ENCODE assay signal across 8 mouse cellular contexts in the genomic region with DNA sequence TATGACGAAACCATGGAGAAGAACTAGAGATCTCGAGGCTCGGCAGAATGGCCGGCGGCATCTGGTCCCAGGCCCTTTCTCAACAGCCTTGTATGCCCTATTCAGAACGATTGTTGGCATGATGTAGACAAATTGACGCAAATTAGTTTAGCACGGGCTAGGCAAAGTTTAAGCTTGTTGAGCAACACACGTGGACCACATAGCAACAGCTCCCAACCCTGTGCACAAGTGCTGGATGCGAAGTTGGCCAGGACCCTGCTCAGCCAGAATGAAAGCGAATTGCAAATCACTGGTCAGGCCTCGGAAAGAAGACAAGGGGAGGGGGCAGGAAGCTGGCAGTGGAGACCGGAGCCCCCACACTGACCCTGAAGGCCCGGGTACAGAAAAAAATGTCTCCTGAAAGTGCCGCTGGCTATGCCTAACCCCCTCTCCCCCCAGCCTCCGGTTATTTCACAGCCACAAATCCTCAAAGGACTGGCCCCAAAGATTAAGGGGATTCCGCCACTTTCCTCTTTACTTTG. TPM values are rescaled to one million over a fixed set of nuclear protein-coding genes. Genes with fewer than 3 reads are reported as not detected.
A peak's percentile ranks its signal among the peaks of the same experiment; 100 is the strongest.
DNase-seq lines count a peak whose midpoint lies in the region; ATAC-seq and TF ChIP-seq lines count a peak whose summit lies in the region.

No protein-coding gene starts in this region.

- peak; percentile 27 for ATAC-seq in CD4-positive, CD25-positive, alpha-beta regulatory T cell, adult 4 months
- ATAC-seq in heart, embryonic 15.5 days (replicated peaks; ENCODE audit: insufficient number of reproducible peaks, insufficient read depth, low FRiP score, low read depth) = peak; percentile 38
- no peak for ATAC-seq in liver, embryonic 14.5 days (ENCODE audit: insufficient read depth)
- ATAC-seq in neural tube, embryonic 14.5 days (ENCODE audit: low read depth) = peak; percentile 82
- no peak for ATAC-seq in cerebellum, adult (ENCODE audit: insufficient number of reproducible peaks, low FRiP score, low TSS enrichment)

- no peaks in the 10 kb centered on the region for H3K9me3 ChIP-seq in heart, embryonic 15.5 days (replicated peaks)
- H3K9me3 ChIP-seq in liver, embryonic 14.5 days (ENCODE audit: control insufficient read depth, low read length) = no peaks in the 10 kb centered on the region
- no peaks in the 10 kb centered on the region for H3K9me3 ChIP-seq in neural tube, embryonic 14.5 days (ENCODE audit: control insufficient read depth, low read length)

- WGBS in heart, embryonic 15.5 days = 32% methylated on average over 17 of the region's 17 CpGs
- WGBS in liver, embryonic 14.5 days (ENCODE audit: insufficient replicate concordance) = 30% methylated on average over 17 of the region's 17 CpGs
- 5% methylated on average over 17 of the region's 17 CpGs for WGBS in neural tube, embryonic 14.5 days

- peak overlapping the region; percentile 40; the same call in 1 of the 2 replicates for H3K9ac ChIP-seq in heart, embryonic 15.5 days
- H3K9ac ChIP-seq in liver, embryonic 14.5 days (replicated peaks) = peak overlapping the region; percentile 27
- no peak overlapping the region for H3K9ac ChIP-seq in neural tube, embryonic 14.5 days (replicated peaks; ENCODE audit: low read depth, low read length)

- DNase-seq in embryo, embryonic 11 days = peak; percentile 66
- DNase-seq in liver, embryonic 14.5 days (ENCODE audit: low read depth in 3 of 3, low spot score in 3 of 3) = no peak
- DNase-seq in cerebellum, adult 9-10 months = no peak
- DNase-seq in urinary bladder, adult 2 months (ENCODE audit: low spot score) = no peak

- H3K27me3 ChIP-seq in heart, embryonic 15.5 days = no peaks in the 10 kb centered on the region
- no peaks in the 10 kb centered on the region for H3K27me3 ChIP-seq in liver, embryonic 14.5 days (ENCODE audit: control insufficient read depth, insufficient read depth, low read length)
- H3K27me3 ChIP-seq in neural tube, embryonic 14.5 days (ENCODE audit: control insufficient read depth, insufficient read depth, low read length) = peaks cover 2% of the 10 kb centered on the region; the same call in 1 of the 2 replicates

- peaks cover 10% of the 10 kb centered on the region; the same call in 1 of the 2 replicates for H3K4me1 ChIP-seq in heart, embryonic 15.5 days (replicated peaks)
- H3K4me1 ChIP-seq in liver, embryonic 14.5 days (replicated peaks; ENCODE audit: control insufficient read depth in 2 of 2, insufficient read depth in 2 of 2, low read length in 1 of 2) = peaks cover 0 to 2% of the 10 kb centered on the region in 2 experiments; a peak in 1 of 4 replicates
- peaks cover 5% of the 10 kb centered on the region; the same call in 1 of the 2 replicates for H3K4me1 ChIP-seq in neural tube, embryonic 14.5 days (ENCODE audit: control insufficient read depth, insufficient read depth, low read length)

- no peaks in the 10 kb centered on the region for H3K36me3 ChIP-seq in heart, embryonic 15.5 days
- no peaks in the 10 kb centered on the region for H3K36me3 ChIP-seq in liver, embryonic 14.5 days (replicated peaks; ENCODE audit: control insufficient read depth, insufficient read depth, low read depth)
- no peaks in the 10 kb centered on the region for H3K36me3 ChIP-seq in neural tube, embryonic 14.5 days (ENCODE audit: control insufficient read depth, insufficient read depth, low read length)

- peak overlapping the region; percentile 69 for H3K4me2 ChIP-seq in heart, embryonic 15.5 days
- H3K4me2 ChIP-seq in liver, embryonic 14.5 days (ENCODE audit: low read depth) = peak overlapping the region; percentile 56
- H3K4me2 ChIP-seq in neural tube, embryonic 14.5 days (ENCODE audit: low read depth, low read length) = peak overlapping the region; percentile 21

- H3K4me3 ChIP-seq in heart, embryonic 15.5 days = peak overlapping the region; percentile 38
- H3K4me3 ChIP-seq in liver, embryonic 14.5 days (ENCODE audit: insufficient read depth in 1 of 2, low read depth in 2 of 2, low read length in 2 of 2) = peak overlapping the region; percentile 27 to 28; a peak in 3 of 4 replicates
- no peak overlapping the region for H3K4me3 ChIP-seq in neural tube, embryonic 14.5 days (ENCODE audit: low read depth, low read length)

- TF ChIP-seq EP300 in liver, embryonic 14.5 days (IDR thresholded peaks at IDR 0.05; ENCODE audit: low read depth) = no peak

- H3K27ac ChIP-seq in heart, embryonic 15.5 days = peak overlapping the region; percentile 64
- no peak overlapping the region for H3K27ac ChIP-seq in liver, embryonic 14.5 days
- no peak overlapping the region for H3K27ac ChIP-seq in neural tube, embryonic 14.5 days (ENCODE audit: low read depth, low read length)

- TF ChIP-seq CTCF in liver, embryonic 14.5 days (IDR thresholded peaks at IDR 0.05; ENCODE audit: low read depth) = no peak

RNA-seq across cellular contexts. Expression of a gene that starts 58.0 kb away (rescaled TPM):
- 1 to 10 TPM in 1 of 2 experiments, under 1 TPM in 1; 0.31 to 1.1 TPM for polyA plus RNA-seq in CD4-positive, CD25-positive, alpha-beta regulatory T cell, adult 4 months (2017; shearing (Covaris generic))
- polyA plus RNA-seq in heart, embryonic 15.5 days (2015; fragmentation: Nextera tagmentation; extraction: Ambion mirVana) = 1.2 and 1.3 TPM in 2 replicates
- 0.15 and 0.16 TPM in 2 replicates for polyA plus RNA-seq in liver, embryonic 14.5 days (2012; rRNA removed)
- polyA plus RNA-seq in liver, embryonic 14.5 days (2014; fragmentation: Nextera tagmentation; extraction: Ambion mirVana) = 0.34 and 0.43 TPM in 2 replicates
- 2.8 and 3.0 TPM in 2 replicates for polyA plus RNA-seq in neural tube, embryonic 14.5 days (2014; fragmentation: Nextera tagmentation; extraction: Ambion mirVana)
- 0.63 and 0.87 TPM in 2 replicates for polyA plus RNA-seq in urinary bladder, adult 2 months (2012; rRNA removed)

RNA-seq across cellular contexts. Expression of a gene that starts 58.2 kb away (rescaled TPM):
- polyA plus RNA-seq in CD4-positive, CD25-positive, alpha-beta regulatory T cell, adult 4 months (2017; shearing (Covaris generic)) = 10 to 100 TPM; 27.5 to 31.7 TPM
- polyA plus RNA-seq in heart, embryonic 15.5 days (2015; fragmentation: Nextera tagmentation; extraction: Ambion mirVana) = 48.1 and 54.5 TPM in 2 replicates
- polyA plus RNA-seq in liver, embryonic 14.5 days (2012; rRNA removed) = 2.3 and 3.7 TPM in 2 replicates
- polyA plus RNA-seq in liver, embryonic 14.5 days (2014; fragmentation: Nextera tagmentation; extraction: Ambion mirVana) = 10.9 and 11.1 TPM in 2 replicates
- 55.4 and 61.4 TPM in 2 replicates for polyA plus RNA-seq in neural tube, embryonic 14.5 days (2014; fragmentation: Nextera tagmentation; extraction: Ambion mirVana)
- 12.3 and 14.2 TPM in 2 replicates for polyA plus RNA-seq in urinary bladder, adult 2 months (2012; rRNA removed)

Comparison
In these comparisons a context has a peak if more than half of its experiments do, and no peak if none do; other contexts are left out.
1. ATAC-seq: peak in CD4-positive, CD25-positive, alpha-beta regulatory T cell, adult 4 months (single experiment), heart, embryonic 15.5 days (single experiment) and neural tube, embryonic 14.5 days (single experiment); none in liver, embryonic 14.5 days (single experiment) and cerebellum, adult (single experiment).
2. Peak in every context shown above with its lines, with median percentiles within 50 percentile points of each other: H3K4me2 ChIP-seq.